Mouse (Mus musculus) bone marrow, adult 2 months (tissue): ENCODE measurements around the gene Clpsl2. TPM values are rescaled to one million over a fixed set of nuclear protein-coding genes. Genes with fewer than 3 reads are reported as not detected.

ENCODE experiments used
- H3K27ac ChIP-seq: fragments of 200-500 bp; 2 replicates; pipeline ENCODE4 v1.5.1; 2012; ENCODE audit warnings: low read depth, mild to moderate bottlenecking, control low read depth, inconsistent platforms, low read length; ENCODE audit not compliant: control insufficient read depth, poor library complexity, insufficient read depth
- H3K4me1 ChIP-seq: fragments of 200-500 bp; 2 replicates; pipeline ENCODE4 v1.6.1; 2011; ENCODE audit warnings: low read length; ENCODE audit not compliant: control insufficient read depth, insufficient read depth
- H3K4me3 ChIP-seq: fragments of 200-500 bp; replicated peaks from 2 replicates; pipeline ENCODE3; 2011; ENCODE audit warnings: mild to moderate bottlenecking, low read depth, low read length, control low read depth; ENCODE audit not compliant: control insufficient read depth
- CTCF ChIP-seq: fragments of 200-500 bp; IDR thresholded peaks from 2 replicates; pipeline ENCODE4 v1.5.1; 2011; ENCODE audit warnings: low read length, control low read depth; ENCODE audit not compliant: control insufficient read depth, insufficient read depth
- POLR2A ChIP-seq: fragments of 200-500 bp; IDR thresholded peaks from 2 replicates; pipeline ENCODE4 v1.6.1; 2011; ENCODE audit warnings: low read depth, mild to moderate bottlenecking, control low read depth, low read length, borderline replicate concordance; ENCODE audit not compliant: control insufficient read depth
- WGBS: fragments of 180-500 bp; shearing (Covaris S2); methylation state at CpG from one replicate; pipeline ENCODE4 v1.1.7; 2018; 5-methylcytosine and 5-hydroxymethylcytosine counted together
- polyA plus RNA-seq: library from polyadenylated mRNA; stranded (reverse); fragments of >200 nt; gene quantifications from 2 replicates; pipeline ENCODE4 v1.2.4, GENCODE M21; 2011; ENCODE audit warnings: low replicate concordance; ENCODE audit not compliant: missing spikeins, insufficient read depth, insufficient read length

The Clpsl2 gene
- polyA plus RNA-seq: not detected in 2 replicates

DNA sequence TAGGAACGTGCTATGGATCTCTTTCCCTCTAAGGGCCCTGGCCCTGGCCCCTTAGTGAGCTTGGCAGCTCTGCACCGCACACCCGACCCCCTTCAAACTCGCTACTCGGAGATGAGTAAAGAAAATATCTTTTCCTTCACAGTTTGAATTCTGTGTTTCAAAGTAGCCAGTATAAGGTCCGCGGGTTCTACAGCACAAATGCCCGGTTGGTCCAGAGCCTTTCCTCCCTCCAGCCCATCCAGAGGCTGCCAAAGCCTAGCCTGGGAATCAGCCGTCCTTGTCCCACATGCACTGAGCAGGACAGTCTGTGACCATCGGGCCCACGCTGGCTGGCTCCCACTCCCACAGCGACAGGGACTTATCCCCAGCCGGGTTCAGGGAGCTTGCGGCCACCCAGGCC, at the start of gene Clpsl2:
Gene Clpsl2, plus strand, starts transcription at position 301 of the 400 bp plus-strand sequence.
- Histone ChIP-seq H3K4me1 (no peaks in the 10 kb centered on the region), H3K27ac (no peak within 1 kb of the TSS), H3K4me3 (no peak within 1 kb of the TSS)
- TF ChIP-seq POLR2A (no peak), CTCF (no peak)
- WGBS: 79% methylated on average over 14 of the region's 14 CpGs

DNA sequence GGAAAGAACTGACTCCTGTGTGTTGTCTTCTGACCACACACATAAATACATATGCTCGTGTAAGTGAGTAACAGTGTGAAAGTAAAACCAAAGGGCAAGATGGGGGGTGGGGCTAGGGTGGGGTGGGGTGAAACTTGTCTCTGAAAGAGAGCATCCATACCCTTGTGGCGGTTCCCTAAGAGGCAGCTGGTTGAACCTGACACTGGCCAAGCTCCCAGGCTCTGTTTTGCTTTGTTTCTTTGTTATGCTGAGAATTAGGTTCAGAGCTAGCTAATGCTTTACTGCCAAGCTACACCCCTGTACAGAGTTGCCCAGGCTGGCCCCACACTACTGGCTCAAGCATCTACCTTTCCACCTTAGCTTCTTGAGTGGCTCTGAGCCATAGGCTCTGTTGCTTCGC, 48.7 kb upstream of the Clpsl2 start:
- TF ChIP-seq POLR2A (no peak), CTCF (no peak)
- Histone ChIP-seq H3K4me3 (no peak overlapping the region), H3K4me1 (peaks cover 4% of the 10 kb centered on the region; the same call in 1 of the 2 replicates), H3K27ac (no peak overlapping the region)
- WGBS: 63% methylated on average over 3 of the region's 3 CpGs

DNA sequence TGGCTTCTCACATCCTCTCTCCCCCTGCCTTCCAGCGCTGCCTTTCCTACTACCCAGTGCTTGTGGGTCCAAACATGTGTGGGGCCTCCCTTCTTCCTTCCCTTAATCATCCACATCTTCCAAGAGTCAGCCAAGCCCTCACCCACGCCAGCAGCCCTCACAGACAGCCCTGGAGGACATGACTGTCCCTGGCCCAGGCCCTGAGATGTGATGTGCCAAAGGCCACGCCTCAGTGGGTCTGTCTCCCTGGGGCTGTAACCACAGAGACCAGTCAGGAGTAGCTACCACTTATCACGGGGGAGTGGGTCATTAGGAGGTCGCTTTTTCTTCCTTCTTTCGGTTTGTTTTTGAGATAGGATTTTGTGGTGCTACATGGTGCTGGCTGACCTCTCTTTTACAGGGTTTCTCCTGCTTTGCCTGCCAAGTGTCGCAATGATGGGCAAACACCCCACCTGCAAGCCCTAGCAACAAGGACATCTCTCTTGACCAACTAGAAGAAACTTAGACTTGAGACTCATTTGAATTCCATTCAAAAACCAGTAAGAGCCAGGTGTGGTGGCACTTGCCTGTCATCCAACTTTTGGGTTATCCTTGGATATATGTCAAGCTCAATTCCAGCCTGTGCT, 46.9 kb upstream of the Clpsl2 start:
- Histone ChIP-seq H3K4me3 (no peak overlapping the region), H3K27ac (no peak overlapping the region), H3K4me1 (peaks cover 2% of the 10 kb centered on the region; the same call in 1 of the 2 replicates)
- 33% methylated on average over 7 of the region's 7 CpGs for WGBS
- TF ChIP-seq CTCF (no peak), POLR2A (no peak)

GRCm38 (mm10) chr17:28504182-28504581, 45.0 kb upstream of the Clpsl2 start:
- H3K4me3 ChIP-seq: no peak overlapping the region
- 68% methylated on average over 6 of the region's 6 CpGs for WGBS
- peaks cover under 1% of the 10 kb centered on the region; the same call in 1 of the 2 replicates for H3K4me1 ChIP-seq
- no peak overlapping the region for H3K27ac ChIP-seq
- no peak for TF ChIP-seq POLR2A
- TF ChIP-seq CTCF: no peak

DNA sequence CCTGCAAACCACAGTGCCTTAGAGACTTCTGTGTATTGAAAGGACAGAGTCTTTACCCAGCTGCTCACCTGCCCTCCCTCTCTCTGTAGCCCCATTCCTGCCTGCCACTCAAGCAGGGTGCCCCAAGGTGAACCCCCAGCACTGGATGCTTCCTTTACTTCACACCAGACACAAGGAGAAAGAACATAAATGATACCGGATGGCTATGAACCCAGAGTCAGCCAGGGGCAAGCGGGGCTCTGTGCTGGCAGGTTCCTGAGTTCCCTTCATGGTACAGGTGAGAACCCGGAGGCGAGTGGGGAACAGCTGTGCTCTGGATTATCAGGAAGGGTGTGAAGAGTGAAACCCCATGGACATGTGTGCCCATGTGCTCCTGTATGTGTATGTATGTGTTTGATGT, 43.6 kb upstream of the Clpsl2 start:
- TF ChIP-seq POLR2A (no peak), CTCF (no peak)
- no peak overlapping the region for H3K27ac ChIP-seq
- H3K4me3 ChIP-seq: no peak overlapping the region
- peaks cover 2% of the 10 kb centered on the region; the same call in 1 of the 2 replicates for H3K4me1 ChIP-seq
- 77% methylated on average over 4 of the region's 4 CpGs for WGBS

DNA sequence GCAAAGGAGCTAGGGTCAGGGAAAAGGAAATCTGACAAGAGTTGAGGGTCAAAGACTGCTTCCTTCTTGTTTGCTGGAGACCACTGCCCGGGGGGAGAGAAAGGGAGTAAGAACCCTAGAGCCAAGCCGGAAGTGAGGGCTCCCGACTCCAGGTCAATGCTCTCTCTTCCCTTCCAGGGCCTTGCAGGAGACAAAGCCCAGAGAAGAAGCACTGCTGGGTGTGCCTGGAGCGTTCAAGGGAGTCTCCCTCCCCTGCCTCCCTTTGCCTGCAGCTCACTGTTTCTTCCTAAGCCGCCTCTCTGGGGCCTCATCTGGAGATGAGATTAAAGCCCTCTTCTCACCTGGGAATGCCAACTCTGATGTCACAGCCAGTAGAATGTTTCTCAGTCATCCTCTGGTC, 42.3 kb upstream of the Clpsl2 start:
- Histone ChIP-seq H3K27ac (no peak overlapping the region), H3K4me3 (no peak overlapping the region), H3K4me1 (peaks cover 4% of the 10 kb centered on the region; the same call in 1 of the 2 replicates)
- no peak for TF ChIP-seq POLR2A
- TF ChIP-seq CTCF: no peak
- WGBS: 81% methylated on average over 5 of the region's 5 CpGs

GRCm38 (mm10) chr17:28507496-28507895, 41.7 kb upstream of the Clpsl2 start:
- no peak for TF ChIP-seq CTCF
- TF ChIP-seq POLR2A: no peak
- Histone ChIP-seq H3K4me3 (no peak overlapping the region), H3K4me1 (peaks cover 7% of the 10 kb centered on the region; the same call in 1 of the 2 replicates), H3K27ac (no peak overlapping the region)
- 33% methylated on average over 5 of the region's 5 CpGs for WGBS

GRCm38 (mm10) chr17:28510445-28511342, 38.5 kb upstream of the Clpsl2 start:
- TF ChIP-seq CTCF: no peak
- no peak; the same call in 1 of the 2 replicates for TF ChIP-seq POLR2A
- 7% methylated on average over 28 of the region's 28 CpGs for WGBS
- H3K4me1 ChIP-seq: peaks cover 13% of the 10 kb centered on the region; the same call in 1 of the 2 replicates
- peak overlapping the region; percentile 22; the same call in 1 of the 2 replicates for H3K27ac ChIP-seq
- peak overlapping the region; percentile 2 for H3K4me3 ChIP-seq
